Mouse (Mus musculus) cerebellum, adult 11-12 months (tissue): ENCODE data around the gene Arl3.

Experiments used
- DNase-seq: peaks from one replicate; pipeline ENCODE4 v3.0.0; 2022

The Arl3 gene

GRCm38 (mm10) chr19:46572951-46573937, at the start of gene Arl3, which contains the start of gene Sfxn2:
Arl3 (minus strand) TSS chr19:46573198.
Sfxn2 (plus strand) TSS chr19:46573365.
- DNase-seq, result peak; percentile 96

GRCm38 (mm10) chr19:46622659-46623193, 49.7 kb upstream of the Arl3 start:
- DNase-seq, result no peak

GRCm38 (mm10) chr19:46621236-46622183, 48.5 kb upstream of the Arl3 start:
- no peak for DNase-seq

- DNase-seq, result no peak
Observed at GRCm38 (mm10) chr19:46620016-46620808, 47.2 kb upstream of the Arl3 start.

GRCm38 (mm10) chr19:46619518-46619917, 46.5 kb upstream of the Arl3 start:
- DNase-seq, result no peak

GRCm38 (mm10) chr19:46619001-46619400, 46.0 kb upstream of the Arl3 start:
- DNase-seq, result peak; percentile 33

GRCm38 (mm10) chr19:46618322-46618721, 45.3 kb upstream of the Arl3 start:
- DNase-seq, result no peak

GRCm38 (mm10) chr19:46617361-46617760, 44.4 kb upstream of the Arl3 start:
- DNase-seq, result no peak

- DNase-seq, result no peak
Observed at GRCm38 (mm10) chr19:46616378-46616777, 43.4 kb upstream of the Arl3 start.

GRCm38 (mm10) chr19:46608158-46608557, 35.2 kb upstream of the Arl3 start:
- DNase-seq, result no peak

GRCm38 (mm10) chr19:46607424-46607823, 34.4 kb upstream of the Arl3 start:
- DNase-seq, result no peak

- DNase-seq, result no peak
Observed at GRCm38 (mm10) chr19:46606718-46607117, 33.7 kb upstream of the Arl3 start.

GRCm38 (mm10) chr19:46602406-46602805, 29.4 kb upstream of the Arl3 start:
- DNase-seq, result no peak

- no peak for DNase-seq
Observed at GRCm38 (mm10) chr19:46601491-46601890, 28.5 kb upstream of the Arl3 start.

- no peak for DNase-seq
Observed at GRCm38 (mm10) chr19:46600371-46600770, 27.4 kb upstream of the Arl3 start.

GRCm38 (mm10) chr19:46599375-46600256, 26.6 kb upstream of the Arl3 start:
- peak; percentile 32 for DNase-seq

GRCm38 (mm10) chr19:46598720-46599252, 25.8 kb upstream of the Arl3 start, which contains the start of gene Wbp1l:
Wbp1l (plus strand) TSS chr19:46599084.
- DNase-seq, result peak; percentile 98

- DNase-seq, result no peak
Observed at GRCm38 (mm10) chr19:46598187-46598586, 25.2 kb upstream of the Arl3 start.

- DNase-seq, result no peak
Observed at GRCm38 (mm10) chr19:46592751-46593439, 19.9 kb upstream of the Arl3 start.

GRCm38 (mm10) chr19:46591575-46591974, 18.6 kb upstream of the Arl3 start:
- no peak for DNase-seq
